Mouse (Mus musculus): Measurements from ENCODE around the gene Ankrd13b. TPM values are rescaled to one million over a fixed set of nuclear protein-coding genes. Genes with fewer than 3 reads are reported as not detected.
A peak's percentile ranks its signal among the peaks of the same experiment; 100 is the strongest.

Ankrd13b gene
- total and polyA plus RNA-seq, 3 experiments = 0.55 to 2.7 (median 1.7) TPM

DNA sequence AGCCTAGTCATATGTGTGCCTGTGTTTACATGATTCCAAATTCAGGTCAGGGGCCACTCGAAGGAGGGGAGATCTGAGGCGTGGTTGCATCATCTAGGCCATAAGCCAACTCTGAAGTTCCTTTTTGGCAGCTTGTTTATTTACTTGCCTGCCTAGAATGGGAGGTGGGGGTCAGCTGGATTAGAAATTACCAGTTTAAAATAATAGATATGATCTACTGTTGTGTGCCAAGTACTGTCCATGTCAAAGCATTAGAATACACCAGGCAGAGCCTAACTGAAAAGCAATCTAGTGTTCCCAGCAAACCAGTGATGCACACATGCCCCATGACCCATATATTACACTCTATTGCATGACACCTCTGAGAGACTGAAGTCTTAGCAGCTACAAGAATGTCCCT lies 44.5 kb downstream of the Ankrd13b start:
- Histone ChIP-seq H3K27me3 (replicated peaks) (no peaks in the 10 kb centered on the region), H3K27ac (ENCODE audit: insufficient read depth, low read depth) (no peak overlapping the region), H3K79me2 (replicated peaks; ENCODE audit: control insufficient read depth, extremely low read depth, insufficient read depth, poor library complexity, severe bottlenecking) (no peaks in the 10 kb centered on the region), H3K9me3 (replicated peaks; ENCODE audit: low read length) (no peaks in the 10 kb centered on the region), H3K9ac (ENCODE audit: insufficient read depth, low read depth) (peak overlapping the region; percentile 17; the same call in 1 of the 2 replicates), H3K4me1 (ENCODE audit: control insufficient read depth in 1 of 2, insufficient read depth in 2 of 2) (peaks cover 25 to 73% of the 10 kb centered on the region in 2 experiments), H3K36me3 (replicated peaks in 1 of 2; ENCODE audit: control insufficient read depth in 1 of 2, insufficient read depth in 1 of 2, low read length in 1 of 2) (peaks cover 18 to 41% of the 10 kb centered on the region in 2 experiments), H3K4me2 (ENCODE audit: insufficient read depth, low read depth, poor library complexity, severe bottlenecking) (no peak overlapping the region), H3K4me3 (replicated peaks in 1 of 3; ENCODE audit: low read depth in 2 of 3, low read length in 2 of 3, poor library complexity in 1 of 3) (no peak overlapping the region)
- DNase-seq (ENCODE audit: extremely low read depth) = no peak
- dilution Hi-C loops (cut with MboI; ENCODE audit: extremely low pct_ligation_motif_present, extremely low pct_unique_long_range_greater_than_20kb, low sequenced_read_pairs) (no loop called here), in situ Hi-C loops (cut with MboI; ENCODE audit: low pct_ligation_motif_present, low pct_unique_long_range_greater_than_20kb, low sequenced_read_pairs) (loop anchor here (5.0 to 10.0 kb wide), 4 partner anchors 100 to 340 kb away; partner anchors contain the start of gene Ssh2)
- TF ChIP-seq GABPA (IDR thresholded peaks at IDR 0.05; ENCODE audit: insufficient replicate concordance, low read depth, low read length) (no peak), PAX5 (IDR thresholded peaks at IDR 0.05; ENCODE audit: low read length) (no peak), TBP (conservative IDR thresholded peaks at IDR 0.05; ENCODE audit: low read depth, low read length) (no peak), USF2 (conservative IDR thresholded peaks at IDR 0.05; ENCODE audit: low read depth, low read length) (no peak), CTCF (conservative IDR thresholded peaks at IDR 0.05 in 1 of 2, IDR thresholded peaks at IDR 0.05 in 1 of 2; ENCODE audit: low read depth in 2 of 2, low read length in 2 of 2) (no peak), NELFE (IDR thresholded peaks at IDR 0.05; ENCODE audit: low read depth, low read length) (no peak), EP300 (IDR thresholded peaks at IDR 0.05; ENCODE audit: low read length) (no peak), MEF2A (IDR thresholded peaks at IDR 0.05; ENCODE audit: borderline replicate concordance, low read depth, low read length) (no peak), SIN3A (IDR thresholded peaks at IDR 0.05; ENCODE audit: low read length) (no peak), ETS1 (conservative IDR thresholded peaks at IDR 0.05; ENCODE audit: low read depth, low read length) (no peak), E2F4 (IDR thresholded peaks at IDR 0.05; ENCODE audit: insufficient replicate concordance, low read depth, low read length) (no peak), USF1 (IDR thresholded peaks at IDR 0.05; ENCODE audit: low read depth, low read length) (no peak), HCFC1 (IDR thresholded peaks at IDR 0.05; ENCODE audit: low read depth, low read length) (no peak), ZC3H11A (IDR thresholded peaks at IDR 0.05; ENCODE audit: low read depth, low read length) (no peak), RAD21 (IDR thresholded peaks at IDR 0.05; ENCODE audit: low read depth, low read length) (no peak)

DNA sequence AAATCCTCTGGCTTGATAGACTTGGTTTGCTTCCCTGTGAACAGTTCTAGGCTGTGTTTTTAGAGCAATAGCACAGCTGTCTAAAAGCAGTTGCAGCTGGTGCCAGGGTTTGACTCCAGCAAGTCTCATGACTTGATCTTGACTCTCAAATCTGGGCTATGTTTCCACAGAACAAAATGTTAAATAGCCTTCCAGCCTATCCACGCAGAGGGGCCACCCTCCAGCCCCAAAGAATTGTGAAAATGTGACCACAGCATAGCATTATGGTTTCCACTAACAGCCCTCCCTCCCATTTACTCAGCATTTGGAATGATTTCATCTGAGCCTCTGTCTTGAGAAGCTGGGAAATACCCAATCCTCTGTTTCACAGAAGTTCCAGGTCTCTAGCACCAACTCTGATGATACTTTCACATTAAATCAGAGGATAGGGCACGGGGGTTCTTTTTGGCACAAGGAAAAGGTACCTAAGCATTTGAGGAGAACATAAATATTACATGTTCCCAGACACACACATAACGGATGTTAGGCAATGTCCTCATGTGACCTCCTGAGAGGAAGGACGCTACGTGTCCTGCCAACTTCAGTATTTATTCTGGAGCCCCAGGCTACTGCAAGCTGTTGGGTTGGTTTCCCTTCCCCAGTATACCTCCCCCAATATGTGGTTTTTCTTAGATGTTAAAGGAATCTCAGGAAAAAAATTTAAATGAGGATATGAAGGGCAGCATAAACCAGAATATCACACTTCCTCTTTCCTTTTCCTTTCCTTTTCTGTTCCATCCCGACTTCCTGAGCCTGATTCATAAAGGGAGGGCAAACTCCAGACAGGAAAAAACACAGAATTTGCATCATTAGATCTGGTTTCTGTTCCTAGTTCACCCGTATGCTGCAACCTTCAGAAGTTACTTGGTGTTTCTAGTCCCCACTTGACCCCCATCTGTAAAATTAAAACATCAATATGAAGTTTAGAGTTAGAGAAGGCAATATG lies 47.0 kb downstream of the Ankrd13b start:
- dilution Hi-C loops (cut with MboI; ENCODE audit: extremely low pct_ligation_motif_present, extremely low pct_unique_long_range_greater_than_20kb, low sequenced_read_pairs) = no loop called here
- Histone ChIP-seq H3K27me3 (replicated peaks) (no peaks in the 10 kb centered on the region), H3K9me3 (replicated peaks; ENCODE audit: low read length) (no peaks in the 10 kb centered on the region), H3K9ac (ENCODE audit: insufficient read depth, low read depth) (peak overlapping the region; percentile 45), H3K79me2 (replicated peaks; ENCODE audit: control insufficient read depth, extremely low read depth, insufficient read depth, poor library complexity, severe bottlenecking) (no peaks in the 10 kb centered on the region), H3K4me2 (ENCODE audit: insufficient read depth, low read depth, poor library complexity, severe bottlenecking) (peak overlapping the region; percentile 72), H3K4me1 (ENCODE audit: control insufficient read depth in 1 of 2, insufficient read depth in 2 of 2) (peaks cover 25 to 69% of the 10 kb centered on the region in 2 experiments), H3K27ac (ENCODE audit: insufficient read depth, low read depth) (peak overlapping the region; percentile 56), H3K4me3 (replicated peaks in 1 of 3; ENCODE audit: low read depth in 2 of 3, low read length in 2 of 3, poor library complexity in 1 of 3) (no peak overlapping the region), H3K36me3 (replicated peaks in 1 of 2; ENCODE audit: control insufficient read depth in 1 of 2, insufficient read depth in 1 of 2, low read length in 1 of 2) (peaks cover 11 to 45% of the 10 kb centered on the region in 2 experiments)
- peak; percentile 58 for DNase-seq (ENCODE audit: extremely low read depth)
- in situ Hi-C loops (cut with MboI; ENCODE audit: low pct_ligation_motif_present, low pct_unique_long_range_greater_than_20kb, low sequenced_read_pairs) = loop anchor here (10.0 kb wide), 3 partner anchors 98 to 338 kb away; partner anchors contain the start of gene Ssh2
- TF ChIP-seq MAFK (IDR thresholded peaks at IDR 0.05; ENCODE audit: insufficient replicate concordance, low read length) = peak; percentile 58; the same call in 1 of the 2 replicates
- no peak for TF ChIP-seq SMC3 (IDR thresholded peaks at IDR 0.05; ENCODE audit: low read depth, low read length)
- no peak; the same call in 1 of the 2 replicates for TF ChIP-seq SIN3A (IDR thresholded peaks at IDR 0.05; ENCODE audit: low read length)
- peak; percentile 13; the same call in 1 of the 2 replicates for TF ChIP-seq ZNF384 (IDR thresholded peaks at IDR 0.05; ENCODE audit: low read depth, low read length)
- TF ChIP-seq CHD1 (IDR thresholded peaks at IDR 0.05; ENCODE audit: low read depth, low read length) = no peak
- no peak for TF ChIP-seq KAT2A (IDR thresholded peaks at IDR 0.05; ENCODE audit: insufficient replicate concordance, low read length)
- TF ChIP-seq ZMIZ1 (IDR thresholded peaks at IDR 0.05; ENCODE audit: low read depth, low read length) = no peak
- peak; percentile 97 for TF ChIP-seq IRF4 (IDR thresholded peaks at IDR 0.05; ENCODE audit: low read depth, low read length)
- no peak for TF ChIP-seq CTCF (conservative IDR thresholded peaks at IDR 0.05 in 1 of 2, IDR thresholded peaks at IDR 0.05 in 1 of 2; ENCODE audit: low read depth in 2 of 2, low read length in 2 of 2)
- peak; percentile 79 for TF ChIP-seq ETS1 (conservative IDR thresholded peaks at IDR 0.05; ENCODE audit: low read depth, low read length)
- no peak for TF ChIP-seq PAX5 (IDR thresholded peaks at IDR 0.05; ENCODE audit: low read length)
- no peak for TF ChIP-seq MAZ (IDR thresholded peaks at IDR 0.05; ENCODE audit: low read depth, low read length)
- TF ChIP-seq JUN (IDR thresholded peaks at IDR 0.05; ENCODE audit: insufficient read depth, low read depth, low read length) = peak; percentile 81
- TF ChIP-seq ELF1 (IDR thresholded peaks at IDR 0.05; ENCODE audit: low read depth, low read length) = no peak
- TF ChIP-seq MXI1 (IDR thresholded peaks at IDR 0.05; ENCODE audit: low read depth, low read length) = no peak; the same call in 1 of the 2 replicates
- no peak for TF ChIP-seq USF1 (IDR thresholded peaks at IDR 0.05; ENCODE audit: low read depth, low read length)
- no peak for TF ChIP-seq UBTF (IDR thresholded peaks at IDR 0.05; ENCODE audit: low read depth, low read length)
- TF ChIP-seq ZC3H11A (IDR thresholded peaks at IDR 0.05; ENCODE audit: low read depth, low read length) = no peak
- peak; percentile 82 for TF ChIP-seq JUND (conservative IDR thresholded peaks at IDR 0.05; ENCODE audit: low read depth, low read length)
- no peak for TF ChIP-seq NELFE (IDR thresholded peaks at IDR 0.05; ENCODE audit: low read depth, low read length)
